ENCODE assay signal across 30 mouse cellular contexts in the genomic region with DNA sequence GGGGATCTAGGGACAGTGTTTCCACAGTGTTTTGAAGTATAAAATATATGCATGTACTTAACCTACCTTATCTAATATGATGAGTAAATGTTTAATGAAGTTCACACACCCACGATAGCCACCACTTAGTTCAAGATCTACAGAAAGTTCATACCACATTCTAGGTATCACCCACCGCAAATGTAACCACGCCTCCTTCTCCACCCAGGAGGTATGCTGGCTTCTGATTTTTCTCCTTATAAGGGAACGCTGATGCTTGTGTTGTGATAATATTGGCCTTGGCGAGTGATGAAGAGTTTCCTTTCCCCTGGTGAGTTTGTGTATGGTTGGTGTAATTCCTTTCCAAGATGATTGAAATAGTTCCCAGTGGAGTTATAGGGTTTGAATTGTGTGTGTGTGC. TPM values are rescaled to one million over a fixed set of nuclear protein-coding genes. Genes with fewer than 3 reads are reported as not detected.
"Had no signal": no experiment of that assay in that cellular context is flagged by ENCODE, and none has a peak within 500 bp of the region (broad histone marks: within the 10 kb centered on the region; RNA-seq: fewer than 3 reads in every experiment).

No protein-coding gene starts in this region.

- H3K9ac ChIP-seq: liver, embryonic 13.5 days; lung, embryonic 14.5 days; midbrain, embryonic 12.5 days; midbrain, embryonic 15.5 days; neural tube, embryonic 13.5 days; stomach, embryonic 15.5 days had no signal

- H3K4me3 ChIP-seq: layer of hippocampus, adult 2 months; liver, embryonic 13.5 days; midbrain, embryonic 12.5 days; midbrain, embryonic 15.5 days; myocyte; neural tube, embryonic 13.5 days; stomach, embryonic 15.5 days had no signal

- H3K9me3 ChIP-seq: liver, embryonic 13.5 days; midbrain, embryonic 12.5 days; midbrain, embryonic 15.5 days; neural tube, embryonic 13.5 days; stomach, embryonic 15.5 days had no signal

- H3K27me3 ChIP-seq: liver, embryonic 13.5 days; midbrain, embryonic 12.5 days; midbrain, embryonic 15.5 days; neural tube, embryonic 13.5 days; stomach, embryonic 15.5 days had no signal

- H3K36me3 ChIP-seq: liver, embryonic 13.5 days; midbrain, embryonic 12.5 days; midbrain, embryonic 15.5 days; neural tube, embryonic 13.5 days; stomach, embryonic 15.5 days had no signal

- DNase-seq: kidney, adult 2 months; kidney, postnatal 25 days; layer of hippocampus, adult 9-11 months; liver, embryonic 13.5 days; lung, embryonic 14.5 days; right cerebral cortex, postnatal 14 days; right cerebral cortex, postnatal 4 days; thymus, adult 18-20 months; thymus, postnatal 36 days had no signal

- ATAC-seq: lung, postnatal 0 days; midbrain, embryonic 15.5 days had no signal

- H3K4me1 ChIP-seq: liver, embryonic 13.5 days; midbrain, embryonic 15.5 days; neural tube, embryonic 13.5 days; stomach, embryonic 15.5 days had no signal

- H3K27ac ChIP-seq: kidney, postnatal 0 days; liver, embryonic 13.5 days; macrophage; midbrain, embryonic 12.5 days; midbrain, embryonic 15.5 days; neural tube, embryonic 13.5 days; stomach, embryonic 15.5 days had no signal

- H3K4me2 ChIP-seq: liver, embryonic 13.5 days; lung, embryonic 14.5 days; midbrain, embryonic 12.5 days; midbrain, embryonic 15.5 days; neural tube, embryonic 13.5 days; stomach, embryonic 15.5 days had no signal

RNA-seq across cellular contexts. Expression of gene Ccdc83, which starts 47.5 kb away (rescaled TPM):
- total RNA-seq: layer of hippocampus, adult 2 months; layer of hippocampus, postnatal 25 days; left cerebral cortex, adult 18-20 months; left cerebral cortex, postnatal 10 days; left cerebral cortex, postnatal 36 days; liver, adult 2 months; megakaryocyte, adult 5-6 weeks; neutrophil, adult 5-6 weeks had no signal
- polyA plus RNA-seq: kidney, adult 2 months; kidney, embryonic 14.5 days; kidney, postnatal 0 days; large intestine, adult 2 months; limb, embryonic 11.5 days; limb, embryonic 14.5 days; liver, adult 2 months; liver, embryonic 13.5 days; liver, embryonic 16.5 days; lung, embryonic 14.5 days; macrophage; midbrain, embryonic 12.5 days; midbrain, embryonic 15.5 days; neural tube, embryonic 13.5 days; stomach, embryonic 15.5 days had no signal
